Mouse (Mus musculus) CD4-positive, CD25-positive, alpha-beta regulatory T cell (primary cell): ENCODE results near the gene 4933427D14Rik. TPM values are rescaled to one million over a fixed set of nuclear protein-coding genes. Genes with fewer than 3 reads are reported as not detected.

Experiments
- polyA plus RNA-seq: library from polyadenylated mRNA; unstranded; fragments of 100-300 nt; shearing (Covaris generic); gene quantifications from one replicate; pipeline ENCODE4 v1.2.1, GENCODE M21; 2017

Gene 4933427D14Rik
- 21.7 TPM for polyA plus RNA-seq

GRCm38 (mm10) chr11:72207204-72207833 lies at the start of gene 4933427D14Rik, which contains the start of gene Txndc17:
Gene 4933427D14Rik (minus strand): TSS chr11:72207459.
Gene Txndc17 (plus strand): TSS chr11:72207547.

GRCm38 (mm10) chr11:72215410-72215797 lies 8.1 kb upstream of the 4933427D14Rik start, which contains the start of gene Med31:
Gene Med31 (minus strand): TSS chr11:72215592.

GRCm38 (mm10) chr11:72206341-72207203 lies 687 bp downstream of the 4933427D14Rik start, which contains the start of gene Gm43951:
Gene Gm43951 (minus strand): TSS chr11:72206840.

GRCm38 (mm10) chr11:72135383-72136158 lies 71.7 kb downstream of the 4933427D14Rik start, which contains the start of gene Pitpnm3:
Gene Pitpnm3 (minus strand): TSS chr11:72135778.

Other genes starting within 250 kb of the 4933427D14Rik start
- 0.45 TPM for gene Aipl1, start 169.9 kb downstream of the 4933427D14Rik start, polyA plus RNA-seq
- 2.0 TPM for gene Pimreg, start 165.4 kb downstream of the 4933427D14Rik start, polyA plus RNA-seq
- 0.06 TPM for gene Pitpnm3, start 71.7 kb downstream of the 4933427D14Rik start, polyA plus RNA-seq
- gene Gm43951, start 619 bp downstream of the 4933427D14Rik start, polyA plus RNA-seq: 0.14 TPM
- 87.8 TPM for gene Txndc17, start 88 bp upstream of the 4933427D14Rik start, polyA plus RNA-seq
- 19.8 TPM for gene Med31, start 8.1 kb upstream of the 4933427D14Rik start, polyA plus RNA-seq
- not detected for gene Slc13a5, start 59.8 kb upstream of the 4933427D14Rik start, polyA plus RNA-seq
- gene Xaf1, start 94.2 kb upstream of the 4933427D14Rik start, polyA plus RNA-seq: 90.2 TPM
- 0.65 TPM for gene Fbxo39, start 107.0 kb upstream of the 4933427D14Rik start, polyA plus RNA-seq
- not detected for gene Tekt1, start 155.0 kb upstream of the 4933427D14Rik start, polyA plus RNA-seq
- gene Smtnl2, start 204.3 kb upstream of the 4933427D14Rik start, polyA plus RNA-seq: not detected
- not detected for gene Ggt6, start 228.1 kb upstream of the 4933427D14Rik start, polyA plus RNA-seq
- 122 TPM for gene Mybbp1a, start 233.9 kb upstream of the 4933427D14Rik start, polyA plus RNA-seq